Mouse (Mus musculus) embryonic facial prominence, embryonic 14.5 days (tissue): ENCODE data around the gene M1ap. TPM values are rescaled to one million over a fixed set of nuclear protein-coding genes. Genes with fewer than 3 reads are reported as not detected.
A peak's percentile ranks its signal among the peaks of the same experiment; 100 is the strongest.

Experiments
- ATAC-seq: fragments of 200-750 bp; cut with Nextera tagmentation; 2 replicates; pipeline ENCODE4 v1.8.0; 2017; ENCODE audit warnings: low read depth, moderate number of reproducible peaks, moderate TSS enrichment
- DNase-seq: peaks from one replicate; pipeline ENCODE4 v3.0.0-alpha.2; 2015; ENCODE audit warnings: low spot score
- H3K27ac ChIP-seq: fragments of 300-500 bp; sonication (generic); replicated peaks from 2 replicates; pipeline ENCODE4 v1.5.1; 2014; ENCODE audit warnings: low read depth, mild to moderate bottlenecking, low read length, moderate library complexity
- H3K27me3 ChIP-seq: fragments of 300-500 bp; sonication (generic); replicated peaks from 2 replicates; pipeline ENCODE4 v1.6.1; 2014; ENCODE audit warnings: low read length; ENCODE audit not compliant: control insufficient read depth, insufficient read depth
- H3K36me3 ChIP-seq: fragments of 300-500 bp; sonication (generic); 2 replicates; pipeline ENCODE4 v1.6.1; 2014; ENCODE audit warnings: low read length, mixed read lengths; ENCODE audit not compliant: control insufficient read depth, insufficient read depth
- H3K4me1 ChIP-seq: fragments of 300-500 bp; sonication (generic); 2 replicates; pipeline ENCODE4 v1.6.1; 2014; ENCODE audit warnings: antibody characterized with exemption, low read length; ENCODE audit not compliant: control insufficient read depth, insufficient read depth
- H3K4me2 ChIP-seq: fragments of 300-500 bp; sonication (generic); 2 replicates; pipeline ENCODE4 v1.6.1; 2014; ENCODE audit warnings: low read depth, mild to moderate bottlenecking, low read length, moderate library complexity, mixed read lengths
- H3K4me3 ChIP-seq: fragments of 300-500 bp; sonication (generic); 2 replicates; pipeline ENCODE4 v1.5.1; 2014; ENCODE audit warnings: low read depth, mild to moderate bottlenecking, low read length
- H3K9ac ChIP-seq: fragments of 300-500 bp; sonication (generic); 2 replicates; pipeline ENCODE4 v1.6.1; 2014; ENCODE audit warnings: low read depth, mild to moderate bottlenecking, low read length, moderate library complexity, mixed read lengths
- H3K9me3 ChIP-seq: fragments of 300-500 bp; sonication (generic); 2 replicates; pipeline ENCODE4 v1.6.1; 2016; ENCODE audit warnings: low read length; ENCODE audit not compliant: control insufficient read depth
- WGBS: fragments of 180-500 bp; shearing (Covaris S2); extraction: QIAGEN DNeasy Blood & Tissue Kit; methylation state at CpG from one replicate; pipeline ENCODE4 v1.1.7; 2014; 5-methylcytosine and 5-hydroxymethylcytosine counted together
- polyA plus RNA-seq: library from polyadenylated mRNA; unstranded; fragments of >200 nt; fragmentation: Nextera tagmentation; extraction: Ambion mirVana; gene quantifications from 2 replicates; pipeline ENCODE4 v1.2.1, GENCODE M21; 2014

M1ap gene
- polyA plus RNA-seq, 1 experiment from 2014 or later: 0.65 TPM

- no peaks in the 10 kb centered on the region for H3K27me3 ChIP-seq
- 87% methylated on average over 6 of the region's 6 CpGs for WGBS
- no peaks in the 10 kb centered on the region for H3K9me3 ChIP-seq
- 0 out of 2 replicates have a peak, but pooled peaks cover 4% of the 10 kb centered on the region for H3K4me1 ChIP-seq
- no peak overlapping the region for H3K4me3 ChIP-seq
- DNase-seq (no peak), ATAC-seq (no peak)
- H3K9ac ChIP-seq: no peak overlapping the region
- H3K36me3 ChIP-seq: no peaks in the 10 kb centered on the region
- H3K4me2 ChIP-seq: no peak overlapping the region
- no peak overlapping the region for H3K27ac ChIP-seq
Measured at GRCm38 (mm10) chr6:83020121-83020520, 73.4 kb downstream of the M1ap start.

- Histone ChIP-seq H3K36me3 (no peaks in the 10 kb centered on the region), H3K4me1 (0 out of 2 replicates have a peak, but pooled peaks cover 4% of the 10 kb centered on the region), H3K4me3 (no peak overlapping the region), H3K4me2 (no peak overlapping the region), H3K27ac (no peak overlapping the region), H3K27me3 (no peaks in the 10 kb centered on the region), H3K9me3 (no peaks in the 10 kb centered on the region), H3K9ac (no peak overlapping the region)
- DNase-seq: no peak
- 72% methylated on average over 4 of the region's 4 CpGs for WGBS
- no peak for ATAC-seq
Measured at GRCm38 (mm10) chr6:83020836-83021593, 74.3 kb downstream of the M1ap start.

- no peaks in the 10 kb centered on the region for H3K27me3 ChIP-seq
- H3K36me3 ChIP-seq: no peaks in the 10 kb centered on the region
- DNase-seq (no peak), ATAC-seq (no peak)
- 89% methylated on average over 9 of the region's 9 CpGs for WGBS
- no peak overlapping the region for H3K4me2 ChIP-seq
- H3K27ac ChIP-seq: no peak overlapping the region
- 0 out of 2 replicates have a peak, but pooled peaks cover 9% of the 10 kb centered on the region for H3K4me1 ChIP-seq
- H3K9ac ChIP-seq: no peak overlapping the region
- no peak overlapping the region for H3K4me3 ChIP-seq
- no peaks in the 10 kb centered on the region for H3K9me3 ChIP-seq
Measured at GRCm38 (mm10) chr6:83023008-83023407, 76.3 kb downstream of the M1ap start.

- 81% methylated on average over 2 of the region's 2 CpGs for WGBS
- H3K9me3 ChIP-seq: no peaks in the 10 kb centered on the region
- H3K4me2 ChIP-seq: no peak overlapping the region
- H3K9ac ChIP-seq: no peak overlapping the region
- H3K4me1 ChIP-seq: 0 out of 2 replicates have a peak, but pooled peaks cover 10% of the 10 kb centered on the region
- 0 out of 2 replicates have a peak, but pooled peaks cover 4% of the 10 kb centered on the region for H3K27me3 ChIP-seq
- DNase-seq (no peak), ATAC-seq (no peak)
- no peak overlapping the region for H3K27ac ChIP-seq
- H3K36me3 ChIP-seq: no peaks in the 10 kb centered on the region
- H3K4me3 ChIP-seq: no peak overlapping the region
Measured at GRCm38 (mm10) chr6:83023786-83024185, 77.1 kb downstream of the M1ap start.

GRCm38 (mm10) chr6:83024421-83024820, 77.7 kb downstream of the M1ap start:
- 55% methylated on average over 4 of the region's 4 CpGs for WGBS
- Histone ChIP-seq H3K27me3 (0 out of 2 replicates have a peak, but pooled peaks cover 4% of the 10 kb centered on the region), H3K27ac (no peak overlapping the region), H3K36me3 (no peaks in the 10 kb centered on the region), H3K9me3 (no peaks in the 10 kb centered on the region), H3K4me3 (no peak overlapping the region), H3K4me1 (0 out of 2 replicates have a peak, but pooled peaks cover 10% of the 10 kb centered on the region), H3K4me2 (no peak overlapping the region), H3K9ac (no peak overlapping the region)
- DNase-seq (no peak), ATAC-seq (no peak)

- Histone ChIP-seq H3K36me3 (no peaks in the 10 kb centered on the region), H3K4me1 (0 out of 2 replicates have a peak, but pooled peaks cover 10% of the 10 kb centered on the region), H3K9ac (no peak overlapping the region), H3K27me3 (0 out of 2 replicates have a peak, but pooled peaks cover 5% of the 10 kb centered on the region), H3K4me2 (no peak overlapping the region), H3K27ac (no peak overlapping the region), H3K9me3 (no peaks in the 10 kb centered on the region), H3K4me3 (no peak overlapping the region)
- no peak for ATAC-seq
- 92% methylated on average over 4 of the region's 4 CpGs for WGBS
- no peak for DNase-seq
Measured at GRCm38 (mm10) chr6:83025221-83025620, 78.5 kb downstream of the M1ap start.

- Histone ChIP-seq H3K4me1 (peaks cover 15% of the 10 kb centered on the region), H3K36me3 (no peaks in the 10 kb centered on the region), H3K9me3 (no peaks in the 10 kb centered on the region), H3K4me3 (no peak overlapping the region), H3K4me2 (no peak overlapping the region), H3K9ac (no peak overlapping the region), H3K27ac (0 out of 2 replicates have a peak overlapping the region, but pooled peaks have one; percentile 33), H3K27me3 (peaks cover 18% of the 10 kb centered on the region; the same call in 1 of the 2 replicates)
- ATAC-seq (no peak), DNase-seq (no peak)
- WGBS: 60% methylated on average over 8 of the region's 8 CpGs
Measured at GRCm38 (mm10) chr6:83027293-83027692, 80.6 kb downstream of the M1ap start.

GRCm38 (mm10) chr6:83027706-83028105, 81.0 kb downstream of the M1ap start:
- Histone ChIP-seq H3K9ac (no peak overlapping the region), H3K27ac (peak overlapping the region; percentile 39), H3K9me3 (no peaks in the 10 kb centered on the region), H3K4me2 (no peak overlapping the region), H3K4me1 (peaks cover 19% of the 10 kb centered on the region), H3K4me3 (no peak overlapping the region), H3K36me3 (no peaks in the 10 kb centered on the region), H3K27me3 (peaks cover 18% of the 10 kb centered on the region; the same call in 1 of the 2 replicates)
- ATAC-seq (peak; percentile 23; the same call in 1 of the 2 replicates), DNase-seq (peak; percentile 40)
- 43% methylated on average over 7 of the region's 9 CpGs for WGBS
